Mouse (Mus musculus) fibroblast of lung, adult 2 months (primary cell): ENCODE data around the gene Gbp3.

ENCODE experiments used
- DNase-seq: peaks from one replicate; pipeline ENCODE4 v3.0.0-alpha.2; 2011; ENCODE audit warnings: low read depth

Gbp3 gene

DNA sequence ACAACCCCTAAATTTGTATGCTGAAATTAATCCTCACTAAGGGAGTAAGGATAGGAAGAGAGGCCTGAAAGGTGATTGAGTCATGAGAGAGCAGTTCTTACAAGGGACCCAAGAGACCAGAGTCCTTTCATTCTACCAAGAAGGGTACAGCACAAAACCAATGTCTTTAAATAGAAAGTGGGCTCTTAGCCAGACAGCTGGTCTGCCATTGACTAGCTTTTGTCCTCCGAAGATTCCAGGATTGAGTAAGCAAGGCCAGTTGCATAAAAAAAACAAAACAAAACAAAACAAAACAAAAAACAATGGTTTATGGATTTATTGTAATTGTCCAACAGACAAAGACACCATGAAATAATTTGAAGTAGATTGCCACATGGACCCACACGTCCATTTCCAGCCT lies 29.1 kb downstream of the Gbp3 start:
- DNase-seq, result no peak

DNA sequence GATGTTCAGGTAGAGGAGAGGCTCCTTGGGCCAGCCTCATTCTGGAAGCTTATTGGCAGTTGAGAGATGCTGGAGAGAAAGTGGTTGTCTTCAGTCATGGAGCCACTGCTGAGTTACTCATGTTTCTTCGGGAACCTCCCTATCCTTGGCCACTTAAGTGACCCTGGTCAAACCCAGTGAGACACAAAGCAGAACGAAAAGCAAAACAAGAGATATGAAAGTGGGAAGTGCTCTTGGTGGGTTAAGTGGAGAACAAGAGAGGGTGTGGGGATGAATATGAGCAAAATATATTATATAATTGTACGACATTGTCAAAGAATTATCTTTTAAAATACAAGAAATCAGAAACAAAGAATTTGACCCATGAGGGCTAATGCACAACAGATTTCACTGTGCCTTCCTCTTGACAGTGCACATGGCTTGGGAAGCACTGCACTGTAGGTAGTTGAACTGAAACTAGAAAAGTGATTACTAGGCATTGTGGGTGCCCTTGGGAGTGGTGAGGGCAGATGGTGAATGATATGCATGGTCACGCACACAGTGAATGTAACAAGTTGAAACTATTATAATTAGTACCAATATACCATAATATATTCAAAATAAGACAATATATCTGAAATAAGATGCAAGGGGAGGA lies 30.7 kb downstream of the Gbp3 start:
- no peak for DNase-seq

DNA sequence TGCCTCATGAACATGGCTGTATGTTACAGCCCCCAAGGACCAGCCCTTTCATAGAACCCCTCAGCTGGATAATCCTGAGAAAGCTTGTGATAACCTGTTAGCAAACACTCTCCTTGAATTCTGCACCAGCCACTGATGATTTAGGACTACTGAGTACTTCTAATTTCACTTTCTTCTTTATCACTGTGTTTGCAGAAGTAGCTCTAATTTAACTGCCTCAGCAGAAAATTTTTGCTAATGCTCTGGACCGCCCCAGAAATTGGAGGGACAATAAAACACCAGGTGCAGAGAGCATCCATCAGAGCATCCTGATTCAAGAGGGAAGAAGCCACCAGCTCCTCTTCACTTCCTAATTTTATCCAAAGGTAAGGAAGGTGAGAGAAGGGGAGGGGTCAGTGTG lies 34.7 kb downstream of the Gbp3 start, which contains the start of gene Gbp2b:
Gene Gbp2b (plus strand): TSS at position 301 of the 400 bp plus-strand sequence.
- no peak for DNase-seq

DNA sequence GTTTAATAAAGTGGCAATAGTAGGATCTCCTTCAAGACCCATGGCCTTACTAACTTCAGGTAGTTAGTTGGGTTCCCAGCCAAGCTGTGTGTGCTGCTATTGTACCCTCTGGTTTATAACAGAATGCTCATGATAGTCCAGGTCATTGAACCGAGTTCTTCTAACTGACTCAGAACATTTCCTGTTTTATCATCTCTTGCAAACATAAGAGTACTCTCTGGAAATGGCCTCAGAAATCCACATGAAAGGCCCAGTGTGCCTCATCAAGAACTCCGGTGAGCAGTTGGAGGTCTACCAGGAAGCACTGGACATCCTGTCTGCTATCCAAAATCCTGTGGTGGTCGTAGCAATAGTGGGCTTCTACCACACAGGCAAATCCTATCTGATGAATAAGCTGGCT lies 38.1 kb downstream of the Gbp3 start:
- DNase-seq, result no peak

DNA sequence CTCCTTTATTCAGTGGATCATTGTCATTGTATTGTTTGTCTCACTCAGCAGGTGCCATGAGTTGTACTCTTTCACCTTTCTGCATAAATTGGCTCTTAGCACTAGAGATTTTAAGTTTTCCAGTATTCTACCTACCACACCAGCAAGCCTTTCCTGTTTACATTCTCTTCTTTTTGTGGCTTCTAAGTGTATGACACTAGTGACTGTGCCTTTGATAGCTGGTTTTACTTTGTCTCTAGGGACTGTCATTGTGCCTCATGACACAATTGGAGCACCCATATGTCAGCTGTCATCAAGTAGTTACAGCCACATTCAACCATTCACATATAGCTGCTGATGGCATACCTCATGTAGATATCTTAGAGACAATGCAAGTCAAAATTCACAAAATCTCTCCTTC lies 41.8 kb downstream of the Gbp3 start:
- no peak for DNase-seq

DNA sequence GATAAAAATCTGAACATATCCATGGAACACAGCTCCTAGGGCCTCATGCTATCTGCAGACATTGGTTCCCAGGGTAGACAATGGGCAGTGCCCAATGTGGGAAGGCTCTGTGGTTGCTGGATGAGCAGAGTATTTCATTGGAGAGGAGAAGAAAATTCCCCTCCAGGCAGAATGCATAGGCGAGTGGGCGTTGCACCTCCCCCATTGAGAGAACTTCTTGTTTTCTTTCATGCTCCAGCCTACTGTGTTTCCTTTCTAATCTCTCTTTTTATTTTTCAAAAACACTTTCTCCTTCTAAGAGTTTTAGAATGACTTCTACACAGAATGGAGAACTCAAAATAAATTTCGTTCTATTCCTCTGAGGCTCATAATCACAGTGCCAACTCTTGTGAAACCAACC lies 58.8 kb downstream of the Gbp3 start:
- DNase-seq, result no peak

DNA sequence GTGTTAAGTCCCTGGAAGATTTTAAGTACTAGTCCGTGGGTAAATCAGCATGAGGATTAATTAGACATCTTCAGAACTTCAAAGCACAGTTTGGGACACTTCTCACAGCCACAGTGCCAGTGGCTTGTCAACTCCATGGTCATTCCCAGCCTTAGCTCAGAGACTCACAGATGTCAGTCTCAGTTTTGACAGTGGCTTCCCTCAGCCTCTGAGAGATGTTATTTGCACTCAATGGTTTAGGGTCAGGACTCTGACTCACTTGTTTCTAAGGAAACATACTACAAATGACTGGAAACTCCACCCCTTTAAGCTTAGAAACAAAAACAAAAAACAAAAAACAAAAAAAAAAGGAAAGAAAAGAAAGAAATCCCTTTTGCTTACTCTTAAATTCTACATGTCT lies 59.8 kb downstream of the Gbp3 start:
- DNase-seq, result peak; percentile 9

DNA sequence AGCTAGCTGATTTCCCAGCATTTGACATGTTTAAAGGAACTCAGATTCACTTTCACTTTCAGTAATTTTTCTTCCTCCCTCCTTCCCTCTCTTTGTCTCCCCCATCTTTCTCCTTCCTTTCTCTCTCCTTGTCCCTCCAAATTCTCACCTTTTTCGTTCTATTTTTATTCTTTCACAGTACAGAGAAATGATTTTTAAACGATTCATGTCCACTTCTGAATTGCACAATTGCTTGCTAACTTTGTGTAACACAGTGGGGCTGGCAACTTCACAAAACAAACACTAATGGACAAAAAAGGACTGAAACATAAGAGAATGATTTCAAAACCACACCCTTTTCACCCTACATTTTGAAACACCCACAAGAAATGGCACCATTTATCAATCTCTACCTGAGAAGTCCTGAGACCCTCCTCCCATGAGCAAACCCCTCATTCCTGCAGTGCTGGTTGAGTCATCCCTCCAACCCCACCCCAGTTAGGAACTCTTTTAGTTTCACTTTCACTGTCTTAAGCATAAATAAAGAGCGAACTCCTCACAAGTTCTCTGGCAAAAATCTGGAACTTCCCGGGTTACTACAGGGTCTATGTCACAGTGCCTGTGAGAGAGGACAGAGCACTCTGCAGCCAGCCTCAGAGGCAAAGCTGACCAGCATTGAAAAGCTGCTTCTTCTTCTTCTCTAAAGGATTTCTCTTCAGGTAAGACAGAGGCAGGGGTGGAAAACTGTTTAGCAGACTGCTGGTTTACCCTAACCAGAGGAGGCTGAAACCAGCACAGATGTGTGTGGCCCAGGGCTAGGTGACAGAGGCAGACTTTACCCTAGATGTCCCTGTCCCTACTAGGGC lies 60.5 kb downstream of the Gbp3 start, which contains the start of gene Gbp2:
Gene Gbp2 (plus strand): TSS at position 492 of the 845 bp plus-strand sequence.
- DNase-seq, result peak; percentile 61

DNA sequence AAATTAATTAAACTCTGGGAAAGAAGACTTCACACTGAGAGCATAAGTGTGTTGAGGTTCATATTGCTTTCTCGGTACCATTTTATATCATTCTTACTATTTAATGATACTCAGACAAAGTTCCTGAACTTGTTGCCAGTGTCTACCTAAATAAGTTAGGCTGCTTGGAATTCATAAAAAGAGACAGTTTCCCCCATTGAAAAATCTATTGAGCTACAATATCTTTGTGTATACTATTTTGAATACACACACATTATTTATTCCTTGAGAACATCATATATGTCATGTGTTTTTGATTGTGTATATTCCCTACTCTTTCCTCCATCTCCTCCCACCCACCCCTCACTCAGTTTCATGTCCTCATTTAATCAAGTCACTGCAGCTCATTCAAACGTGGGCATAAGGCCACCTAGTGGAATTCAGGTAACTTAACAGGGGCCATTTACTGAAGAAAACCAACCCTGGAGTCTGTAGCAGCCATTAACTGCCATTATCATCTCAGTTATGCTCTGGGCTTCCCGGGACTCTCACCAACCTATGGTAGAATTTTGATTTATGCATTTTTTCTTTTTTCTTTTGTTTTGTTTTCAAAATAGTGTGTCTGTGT lies 61.2 kb downstream of the Gbp3 start:
- DNase-seq, result peak; percentile 14
